Mouse (Mus musculus) ES-Bruce4 (cell line): ENCODE data around the gene Gm14180.
"Not testable (repeated sequence)": the region's sequence is repeated elsewhere in the genome, so short reads cannot be mapped to it uniquely, and the experiment has no call there.

Experiments
- CTCF ChIP-seq: IDR thresholded peaks from one replicate; pipeline ENCODE4 v1.8.1; 2011; ENCODE audit warnings: low read depth, low read length
- EP300 ChIP-seq: IDR thresholded peaks from 2 replicates; pipeline ENCODE4 v1.6.1; 2011; ENCODE audit warnings: low read depth, low read length; ENCODE audit not compliant: insufficient read depth
- POLR2A ChIP-seq: IDR thresholded peaks from one replicate; pipeline ENCODE4 v1.8.1; 2011; ENCODE audit warnings: low read length; ENCODE audit not compliant: insufficient read depth

DNA sequence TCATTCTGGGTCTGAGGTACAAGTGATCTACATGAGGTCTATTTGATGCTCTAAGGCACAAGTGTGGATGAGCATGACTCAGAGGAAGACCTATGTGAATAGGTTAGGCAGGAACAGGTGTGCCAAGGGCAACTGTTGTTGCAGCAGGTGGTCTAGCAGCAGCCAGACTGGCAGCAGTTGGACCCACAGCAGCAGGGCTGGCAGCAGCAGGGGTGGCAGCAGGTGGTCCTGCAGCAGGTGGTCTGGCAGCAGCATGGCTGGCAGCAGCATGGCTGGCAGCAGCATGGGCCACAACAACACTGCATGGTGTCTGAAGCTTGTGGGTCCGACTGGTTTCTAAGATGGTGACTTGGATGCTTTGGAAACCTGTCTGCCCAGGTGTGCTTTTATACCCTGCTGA lies 48.9 kb downstream of the Gm14180 start:
- TF ChIP-seq CTCF, EP300, POLR2A: not testable (repeated sequence)
